Mouse (Mus musculus) brain, embryonic 18.5 days (tissue): ENCODE data around the gene Efna4.

Source experiments
- DNase-seq: peaks from one replicate; pipeline ENCODE4 v3.0.0-alpha.2; 2012; ENCODE audit warnings: low read depth, low spot score

Gene Efna4

GRCm38 (mm10) chr3:89337721-89338578, at the start of gene Efna4:
Gene Efna4, minus strand, starts transcription at chr3:89338028.
- no peak for DNase-seq

- no peak for DNase-seq
Observed at GRCm38 (mm10) chr3:89386438-89387420, 48.9 kb upstream of the Efna4 start.

GRCm38 (mm10) chr3:89385451-89385850, 47.6 kb upstream of the Efna4 start:
- DNase-seq = no peak

GRCm38 (mm10) chr3:89384331-89385076, 46.7 kb upstream of the Efna4 start:
- no peak for DNase-seq

- no peak for DNase-seq
Observed at GRCm38 (mm10) chr3:89383651-89384255, 45.9 kb upstream of the Efna4 start.

- no peak for DNase-seq
Observed at GRCm38 (mm10) chr3:89382950-89383349, 45.1 kb upstream of the Efna4 start.

- DNase-seq = no peak
Observed at GRCm38 (mm10) chr3:89382033-89382882, 44.4 kb upstream of the Efna4 start.

- no peak for DNase-seq
Observed at GRCm38 (mm10) chr3:89381233-89381632, 43.4 kb upstream of the Efna4 start.

GRCm38 (mm10) chr3:89380711-89381110, 42.9 kb upstream of the Efna4 start:
- no peak for DNase-seq

GRCm38 (mm10) chr3:89380291-89380690, 42.5 kb upstream of the Efna4 start:
- no peak for DNase-seq

GRCm38 (mm10) chr3:89379388-89380131, 41.7 kb upstream of the Efna4 start:
- DNase-seq = no peak

- no peak for DNase-seq
Observed at GRCm38 (mm10) chr3:89378394-89379067, 40.7 kb upstream of the Efna4 start.

GRCm38 (mm10) chr3:89377831-89378230, 40.0 kb upstream of the Efna4 start:
- no peak for DNase-seq

GRCm38 (mm10) chr3:89373581-89374231, 35.9 kb upstream of the Efna4 start:
- no peak for DNase-seq

- no peak for DNase-seq
Observed at GRCm38 (mm10) chr3:89367338-89367737, 29.5 kb upstream of the Efna4 start.

GRCm38 (mm10) chr3:89365486-89366414, 27.9 kb upstream of the Efna4 start:
- no peak for DNase-seq

- DNase-seq = no peak
Observed at GRCm38 (mm10) chr3:89365153-89365485, 27.3 kb upstream of the Efna4 start, which contains the start of gene Dcst1. Gene Dcst1, minus strand, starts transcription at chr3:89365253.
